Mouse (Mus musculus) G1E (cell line): ENCODE measurements around the gene Jph2.

ENCODE experiments used
- CTCF ChIP-seq: IDR thresholded peaks from 2 replicates; pipeline ENCODE4 v1.5.1; 2012; ENCODE audit warnings: low read depth, low read length, inconsistent platforms, mixed read lengths
- GATA1 ChIP-seq: IDR thresholded peaks from 2 replicates; pipeline ENCODE4 v1.6.1; 2012; ENCODE audit warnings: borderline replicate concordance, low read length, inconsistent platforms, mixed read lengths
- POLR2AphosphoS5 ChIP-seq: IDR thresholded peaks from 2 replicates; pipeline ENCODE4 v1.6.1; 2012; ENCODE audit warnings: low read depth, low read length, inconsistent platforms; ENCODE audit not compliant: insufficient replicate concordance
- TAL1 ChIP-seq: conservative IDR thresholded peaks from 2 replicates; pipeline ENCODE4 v1.6.1; 2012; ENCODE audit warnings: low read depth, low read length, inconsistent platforms, mixed read lengths

- no peak for TF ChIP-seq CTCF
- no peak for TF ChIP-seq TAL1
- no peak for TF ChIP-seq GATA1
- no peak for TF ChIP-seq POLR2AphosphoS5
Measured at GRCm38 (mm10) chr2:163394977-163395376, 2.8 kb downstream of the Jph2 start.
